Mouse (Mus musculus) forebrain, embryonic 13.5 days (tissue): ENCODE results near the gene Mef2c. TPM values are rescaled to one million over a fixed set of nuclear protein-coding genes. Genes with fewer than 3 reads are reported as not detected.

ENCODE experiments used
- ATAC-seq: fragments of 200-750 bp; cut with Nextera tagmentation; 2 replicates; pipeline ENCODE4 v1.8.0; 2017
- H3K27ac ChIP-seq: fragments of 300-500 bp; sonication (generic); 2 replicates; pipeline ENCODE4 v1.5.1; 2015; ENCODE audit warnings: inconsistent platforms, mild to moderate bottlenecking, moderate library complexity
- H3K27me3 ChIP-seq: fragments of 300-500 bp; sonication (generic); 2 replicates; pipeline ENCODE4 v1.6.1; 2015; ENCODE audit warnings: mild to moderate bottlenecking, inconsistent platforms
- H3K36me3 ChIP-seq: fragments of 300-500 bp; sonication (generic); 2 replicates; pipeline ENCODE4 v1.6.1; 2015; ENCODE audit warnings: mild to moderate bottlenecking, inconsistent platforms; ENCODE audit not compliant: poor library complexity, severe bottlenecking
- H3K4me1 ChIP-seq: fragments of 300-500 bp; sonication (generic); 2 replicates; pipeline ENCODE4 v1.6.1; 2015; ENCODE audit warnings: inconsistent platforms
- H3K4me2 ChIP-seq: fragments of 300-500 bp; sonication (generic); 2 replicates; pipeline ENCODE4 v1.6.1; 2015; ENCODE audit warnings: inconsistent platforms, mild to moderate bottlenecking, moderate library complexity
- H3K4me3 ChIP-seq: fragments of 300-500 bp; sonication (generic); 2 replicates; pipeline ENCODE4 v1.5.1; 2015; ENCODE audit warnings: mild to moderate bottlenecking, inconsistent platforms
- H3K9ac ChIP-seq: fragments of 300-500 bp; sonication (generic); 2 replicates; pipeline ENCODE4 v1.6.1; 2015; ENCODE audit warnings: mild to moderate bottlenecking, inconsistent platforms
- H3K9me3 ChIP-seq: fragments of 300-500 bp; sonication (generic); replicated peaks from 2 replicates; pipeline ENCODE4 v1.6.1; 2016; ENCODE audit warnings: inconsistent platforms
- WGBS: fragments of 180-500 bp; shearing (Covaris S2); methylation state at CpG from one replicate; pipeline ENCODE4 v1.1.7; 2015; 5-methylcytosine and 5-hydroxymethylcytosine counted together
- polyA plus RNA-seq: library from polyadenylated mRNA; unstranded; fragments of >200 nt; fragmentation: Nextera tagmentation; extraction: Ambion mirVana; gene quantifications from 2 replicates; pipeline ENCODE4 v1.2.1, GENCODE M21; 2015

The Mef2c gene
- polyA plus RNA-seq, 1 experiment from 2014 or later, result 58.2 TPM

DNA sequence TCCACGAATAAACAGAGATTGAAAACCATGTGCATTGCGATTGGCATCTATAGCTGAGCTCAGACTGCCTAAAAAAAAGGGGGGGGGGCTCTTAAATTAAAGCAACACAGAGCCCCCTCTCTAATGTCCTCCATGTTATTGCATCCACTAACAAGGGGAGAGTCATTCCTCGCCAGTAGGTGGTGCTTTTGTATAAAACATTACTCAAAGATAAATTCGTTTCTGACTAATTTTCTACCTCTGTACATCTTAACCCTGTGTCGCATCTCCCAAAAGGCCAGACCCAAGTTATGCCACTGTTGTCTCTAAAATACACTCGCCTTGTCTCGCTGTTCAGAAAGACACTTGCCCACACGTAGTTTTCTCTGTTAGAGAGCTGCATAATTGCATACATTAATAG is 156.9 kb downstream of the Mef2c start:
- no peaks in the 10 kb centered on the region for H3K36me3 ChIP-seq
- 25% methylated on average over 8 of the region's 8 CpGs for WGBS

GRCm38 (mm10) chr13:83661166-83661565 is 157.3 kb downstream of the Mef2c start:
- no peaks in the 10 kb centered on the region for H3K36me3 ChIP-seq
- peaks cover 28% of the 10 kb centered on the region for H3K4me1 ChIP-seq
- H3K27me3 ChIP-seq, result no peaks in the 10 kb centered on the region
- no peaks in the 10 kb centered on the region for H3K9me3 ChIP-seq
- peak overlapping the region; percentile 55; the same call in 1 of the 2 replicates for H3K9ac ChIP-seq
- peak; percentile 31 for ATAC-seq
- peak overlapping the region; percentile 61 for H3K27ac ChIP-seq
- H3K4me2 ChIP-seq, result peak overlapping the region; percentile 49
- peak overlapping the region; percentile 13 for H3K4me3 ChIP-seq
- WGBS, result 25% methylated on average over 7 of the region's 7 CpGs

More for the DNA sequence above, 156.9 kb downstream of the Mef2c start:
- no peaks in the 10 kb centered on the region for H3K9me3 ChIP-seq
- H3K4me3 ChIP-seq, result peak overlapping the region; percentile 13
- peak; percentile 72 for ATAC-seq
- H3K4me1 ChIP-seq, result peaks cover 30% of the 10 kb centered on the region
- H3K4me2 ChIP-seq, result peak overlapping the region; percentile 49
- peak overlapping the region; percentile 61 for H3K27ac ChIP-seq
- no peaks in the 10 kb centered on the region for H3K27me3 ChIP-seq
- peak overlapping the region; percentile 55; the same call in 1 of the 2 replicates for H3K9ac ChIP-seq

DNA sequence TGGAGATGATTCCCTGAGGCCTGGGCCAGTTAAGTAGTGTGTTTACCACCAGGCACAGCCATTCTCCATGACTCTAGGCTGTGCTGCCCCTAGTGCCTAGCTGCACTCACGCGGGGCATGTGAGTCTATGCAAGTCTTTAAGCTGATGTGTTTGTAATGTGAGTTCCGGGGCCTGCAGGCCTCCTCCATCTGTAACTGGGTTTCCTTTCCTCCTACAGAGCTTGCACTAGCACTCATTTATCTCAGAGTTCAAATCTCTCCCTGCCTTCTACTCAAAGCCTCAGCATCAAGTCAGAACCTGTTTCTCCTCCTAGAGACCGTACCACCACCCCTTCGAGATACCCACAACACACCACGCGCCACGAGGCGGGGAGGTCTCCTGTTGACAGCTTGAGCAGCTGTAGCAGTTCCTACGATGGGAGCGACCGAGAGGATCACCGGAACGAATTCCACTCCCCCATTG is 158.3 kb downstream of the Mef2c start:
- H3K36me3 ChIP-seq, result no peaks in the 10 kb centered on the region
- no peaks in the 10 kb centered on the region for H3K27me3 ChIP-seq
- ATAC-seq, result peak; percentile 68
- peak overlapping the region; percentile 19 for H3K4me3 ChIP-seq
- H3K4me2 ChIP-seq, result peak overlapping the region; percentile 44
- peak overlapping the region; percentile 49 for H3K27ac ChIP-seq
- peaks cover 32% of the 10 kb centered on the region for H3K4me1 ChIP-seq
- 51% methylated on average over 14 of the region's 14 CpGs for WGBS
- no peaks in the 10 kb centered on the region for H3K9me3 ChIP-seq
- H3K9ac ChIP-seq, result peak overlapping the region; percentile 14; the same call in 1 of the 2 replicates

DNA sequence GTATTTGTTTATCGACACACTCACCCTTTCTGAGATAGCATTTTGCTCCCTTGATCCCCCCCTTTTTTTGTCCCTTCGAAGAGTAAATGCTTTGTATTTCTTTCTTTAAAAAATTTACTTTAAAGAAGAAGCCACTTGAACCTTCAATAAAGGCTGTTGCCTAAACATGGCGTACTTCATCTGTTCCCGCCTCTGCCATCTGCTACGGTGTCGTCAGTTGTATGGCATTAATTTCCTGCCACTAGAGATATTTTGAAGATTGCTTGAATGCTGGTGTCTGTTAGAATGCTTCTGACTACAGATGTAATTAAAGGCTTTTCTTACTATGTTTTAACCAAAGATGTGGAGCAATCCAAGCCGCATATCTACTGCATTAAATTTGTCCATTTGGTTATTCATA is 162.3 kb downstream of the Mef2c start:
- ATAC-seq, result peak; percentile 40; the same call in 1 of the 2 replicates
- 81% methylated on average over 7 of the region's 7 CpGs for WGBS
- H3K27ac ChIP-seq, result no peak overlapping the region

DNA sequence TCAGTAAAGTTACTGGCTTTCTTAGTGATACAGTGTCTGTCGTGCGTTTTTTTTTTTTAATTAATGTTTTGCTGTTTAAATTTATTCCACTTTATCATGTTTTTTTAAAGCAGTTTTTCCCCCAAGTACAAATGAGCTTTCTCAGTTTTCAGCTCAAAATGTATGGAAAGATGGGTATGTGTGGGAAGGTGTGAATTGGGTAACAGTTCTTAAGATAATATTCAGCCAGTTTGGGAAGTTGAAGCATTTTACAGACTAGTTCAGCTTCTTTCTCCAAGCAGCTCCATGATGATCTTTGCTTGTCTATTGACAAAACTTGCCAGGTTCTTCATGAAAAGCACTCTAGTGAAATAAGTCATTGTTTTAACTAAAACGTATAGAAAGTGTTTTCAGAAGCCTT is 163.2 kb downstream of the Mef2c start:
- H3K4me3 ChIP-seq, result no peak overlapping the region

More for the DNA sequence above, 162.3 kb downstream of the Mef2c start:
- Histone ChIP-seq H3K9me3 (no peaks in the 10 kb centered on the region), H3K36me3 (no peaks in the 10 kb centered on the region), H3K4me2 (no peak overlapping the region), H3K9ac (no peak overlapping the region), H3K4me1 (peaks cover 21% of the 10 kb centered on the region), H3K27me3 (no peaks in the 10 kb centered on the region), H3K4me3 (no peak overlapping the region)

GRCm38 (mm10) chr13:83707611-83708010 is 203.8 kb downstream of the Mef2c start:
- H3K9me3 ChIP-seq, result no peaks in the 10 kb centered on the region
- peaks cover 1% of the 10 kb centered on the region for H3K4me1 ChIP-seq
- 75% methylated on average over 2 of the region's 2 CpGs for WGBS
- H3K36me3 ChIP-seq, result no peaks in the 10 kb centered on the region
- H3K4me2 ChIP-seq, result no peak overlapping the region
- no peak overlapping the region for H3K4me3 ChIP-seq
- no peak for ATAC-seq
- no peaks in the 10 kb centered on the region for H3K27me3 ChIP-seq
- H3K27ac ChIP-seq, result no peak overlapping the region
- no peak overlapping the region for H3K9ac ChIP-seq

More for the DNA sequence above, 163.2 kb downstream of the Mef2c start:
- peaks cover 14% of the 10 kb centered on the region for H3K4me1 ChIP-seq
- ATAC-seq, result no peak
- H3K9ac ChIP-seq, result no peak overlapping the region
- WGBS, result 79% methylated on average over 3 of the region's 3 CpGs
- H3K27me3 ChIP-seq, result no peaks in the 10 kb centered on the region
- H3K36me3 ChIP-seq, result no peaks in the 10 kb centered on the region
- H3K4me2 ChIP-seq, result no peak overlapping the region
- no peaks in the 10 kb centered on the region for H3K9me3 ChIP-seq
- no peak overlapping the region for H3K27ac ChIP-seq

DNA sequence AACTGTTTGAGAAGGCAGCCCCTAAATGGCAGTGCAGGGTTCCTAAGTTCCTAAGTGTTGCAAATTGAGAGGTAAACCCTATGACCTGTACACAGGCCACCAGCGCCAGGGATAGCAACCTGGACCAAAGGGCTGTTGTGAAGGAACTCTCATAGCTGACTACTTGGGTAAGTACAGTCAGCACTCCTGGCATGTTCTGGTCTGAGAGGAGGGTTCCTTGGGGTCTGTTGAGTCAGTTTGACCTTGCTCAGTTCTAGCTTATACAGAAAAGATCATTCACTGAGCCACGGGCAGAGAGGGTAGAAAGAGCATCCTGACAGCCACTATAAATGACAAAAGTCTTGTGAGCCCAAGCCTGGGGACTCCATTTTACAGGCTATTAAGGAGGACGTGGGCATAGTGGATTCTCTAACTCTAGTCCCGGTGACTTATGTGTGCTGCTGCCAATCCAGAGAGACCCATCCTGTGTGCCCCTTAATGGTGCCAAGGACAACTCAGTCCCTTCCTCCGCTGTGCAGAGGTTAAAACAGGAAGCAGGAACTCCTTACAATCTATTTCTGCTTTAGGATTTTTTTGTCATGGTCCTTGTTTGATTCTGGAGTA is 209.0 kb downstream of the Mef2c start:
- peaks cover 15% of the 10 kb centered on the region for H3K4me1 ChIP-seq
- peak overlapping the region; percentile 75 for H3K27ac ChIP-seq
- no peaks in the 10 kb centered on the region for H3K27me3 ChIP-seq
- ATAC-seq, result no peak
- no peaks in the 10 kb centered on the region for H3K36me3 ChIP-seq
- 22% methylated on average over 5 of the region's 5 CpGs for WGBS
- H3K4me3 ChIP-seq, result peak overlapping the region; percentile 90
- no peaks in the 10 kb centered on the region for H3K9me3 ChIP-seq
- H3K9ac ChIP-seq, result peak overlapping the region; percentile 100
- H3K4me2 ChIP-seq, result peak overlapping the region; percentile 87

DNA sequence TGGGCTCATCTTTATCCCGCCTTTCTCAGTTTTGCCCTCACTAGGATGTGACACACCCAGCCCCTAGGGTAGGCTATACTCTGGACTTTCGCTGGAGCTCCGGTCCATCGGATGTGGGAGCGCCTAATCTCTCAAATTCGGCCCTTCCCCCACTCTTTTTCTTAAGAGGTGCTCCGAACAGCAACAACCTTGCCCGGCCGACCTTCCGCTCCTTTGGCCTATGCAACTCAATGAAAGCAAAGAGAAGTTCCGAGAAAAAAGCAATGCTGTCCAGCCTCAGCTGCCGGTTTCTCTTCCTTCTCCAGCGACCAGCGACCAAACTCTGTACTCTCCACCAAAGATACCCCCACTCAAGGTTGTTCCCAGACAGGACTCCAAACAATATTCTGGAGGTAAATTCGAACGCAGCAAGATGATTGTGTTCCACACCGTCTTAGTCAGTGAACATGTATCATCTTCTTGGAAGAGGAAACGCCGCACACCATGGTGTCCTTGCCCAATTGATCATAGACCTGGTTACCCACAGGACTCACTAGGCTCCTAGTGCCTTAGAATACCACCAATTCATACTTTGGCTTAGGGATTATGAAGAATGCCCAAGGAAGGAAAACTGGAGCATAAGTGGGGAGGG is 209.9 kb downstream of the Mef2c start:
- H3K4me1 ChIP-seq, result peaks cover 23% of the 10 kb centered on the region
- H3K36me3 ChIP-seq, result no peaks in the 10 kb centered on the region
- peak overlapping the region; percentile 87 for H3K4me2 ChIP-seq
- peak overlapping the region; percentile 90 for H3K4me3 ChIP-seq
- peak overlapping the region; percentile 100 for H3K9ac ChIP-seq
- peak; percentile 9; the same call in 1 of the 2 replicates for ATAC-seq
- 5% methylated on average over 19 of the region's 19 CpGs for WGBS
- peak overlapping the region; percentile 100 for H3K27ac ChIP-seq
- no peaks in the 10 kb centered on the region for H3K9me3 ChIP-seq
- no peaks in the 10 kb centered on the region for H3K27me3 ChIP-seq

GRCm38 (mm10) chr13:83714466-83715307 is 210.9 kb downstream of the Mef2c start:
- H3K4me1 ChIP-seq, result peaks cover 28% of the 10 kb centered on the region
- peak overlapping the region; percentile 90 for H3K4me3 ChIP-seq
- 1% methylated on average over 22 of the region's 22 CpGs for WGBS
- H3K9me3 ChIP-seq, result no peaks in the 10 kb centered on the region
- ATAC-seq, result peak; percentile 92
- peak overlapping the region; percentile 100 for H3K9ac ChIP-seq
- H3K27ac ChIP-seq, result peak overlapping the region; percentile 100
- H3K36me3 ChIP-seq, result no peaks in the 10 kb centered on the region
- peak overlapping the region; percentile 87 for H3K4me2 ChIP-seq
- no peaks in the 10 kb centered on the region for H3K27me3 ChIP-seq

DNA sequence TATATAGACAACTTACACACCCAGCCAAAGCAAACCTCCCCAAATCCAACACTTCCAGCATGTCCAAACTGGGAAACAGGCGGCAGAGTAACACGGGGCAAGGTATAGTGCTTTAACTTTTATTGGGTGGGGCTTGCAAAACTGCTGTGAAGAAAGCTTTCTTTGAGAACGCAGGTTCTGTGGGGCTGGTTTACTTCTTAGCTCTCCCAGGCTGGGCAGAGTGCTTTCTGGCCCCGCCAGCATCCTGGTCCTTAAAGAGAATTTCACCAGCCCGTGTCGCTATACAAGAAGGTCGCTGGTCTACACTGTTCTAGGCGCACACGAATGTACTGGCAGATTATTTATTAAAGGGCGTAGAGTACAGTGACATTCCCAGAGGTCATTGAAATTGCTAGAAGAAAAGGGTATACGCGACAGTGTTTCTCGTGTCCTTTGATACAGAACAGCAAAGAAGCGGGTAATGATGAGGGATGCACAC is 211.5 kb downstream of the Mef2c start:
- peak; percentile 46 for ATAC-seq
- Histone ChIP-seq H3K4me3 (peak overlapping the region; percentile 90), H3K4me1 (peaks cover 28% of the 10 kb centered on the region), H3K27me3 (no peaks in the 10 kb centered on the region), H3K4me2 (peak overlapping the region; percentile 87), H3K9me3 (no peaks in the 10 kb centered on the region), H3K36me3 (no peaks in the 10 kb centered on the region), H3K27ac (peak overlapping the region; percentile 100), H3K9ac (peak overlapping the region; percentile 100)
- under 1% methylated on average over 14 of the region's 14 CpGs for WGBS

DNA sequence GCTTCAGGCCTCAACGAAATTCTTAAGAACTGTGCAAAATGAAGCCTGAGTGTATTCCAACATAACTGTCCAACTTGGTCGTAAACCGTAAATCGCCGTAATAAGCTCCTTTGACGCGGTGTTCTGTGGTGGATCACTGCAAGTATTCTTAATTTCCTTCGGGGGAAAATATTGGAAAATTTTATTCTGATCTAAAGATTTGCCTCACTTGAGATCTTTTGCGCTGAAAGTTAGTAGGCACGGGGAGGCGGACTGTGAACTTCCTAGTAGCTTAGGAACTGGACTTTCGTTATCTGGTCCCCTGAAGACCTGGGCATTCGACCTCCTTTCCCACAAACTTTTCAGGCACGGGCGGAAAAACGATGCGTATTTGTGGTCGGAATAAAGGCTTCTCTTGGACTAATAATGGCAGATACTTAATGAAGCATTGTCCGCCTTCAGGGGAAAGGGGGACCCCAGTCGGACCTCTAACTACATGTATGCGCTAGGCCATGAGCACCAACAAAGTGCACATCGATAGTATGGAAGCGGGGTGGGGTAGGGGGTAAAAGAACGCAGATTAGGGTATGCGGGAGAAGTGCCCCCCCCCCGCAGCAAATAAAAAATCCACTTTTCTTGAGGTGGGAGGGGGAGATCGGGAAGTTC is 212.3 kb downstream of the Mef2c start:
- Histone ChIP-seq H3K4me3 (peak overlapping the region; percentile 90), H3K4me2 (peak overlapping the region; percentile 87), H3K4me1 (peaks cover 28% of the 10 kb centered on the region), H3K9me3 (no peaks in the 10 kb centered on the region), H3K9ac (peak overlapping the region; percentile 100), H3K27ac (peak overlapping the region; percentile 100), H3K36me3 (no peaks in the 10 kb centered on the region), H3K27me3 (no peaks in the 10 kb centered on the region)
- ATAC-seq, result no peak
- under 1% methylated on average over 27 of the region's 27 CpGs for WGBS
